Mouse (Mus musculus): ENCODE measurements at regions not wholly inside any gene's neighbourhood (a gene's known extent, or its start where the extent isn't known, plus 50 kb on each side); places are given as distances from the start of the nearest gene placed in this dataset.

GRCm38 (mm10) chr8:24215510-24216138, 510.0 kb downstream of the Adam3 start:
- no peaks in the 10 kb centered on the region for H3K36me3 ChIP-seq
- no peak overlapping the region for H3K9ac ChIP-seq
- H3K9me3 ChIP-seq: no peaks in the 10 kb centered on the region
- no peak for ATAC-seq (ENCODE audit: insufficient number of reproducible peaks, insufficient read depth, low FRiP score, low TSS enrichment)
- WGBS: 80% methylated on average over 9 of the region's 9 CpGs
- no peaks in the 10 kb centered on the region for H3K27me3 ChIP-seq
- H3K4me3 ChIP-seq: no peak overlapping the region
- no peaks in the 10 kb centered on the region for H3K4me1 ChIP-seq
- no peak overlapping the region for H3K27ac ChIP-seq
- H3K4me2 ChIP-seq (replicated peaks): no peak overlapping the region

GRCm38 (mm10) chr8:24214315-24214714, 511.3 kb downstream of the Adam3 start:
- no peak overlapping the region for H3K4me2 ChIP-seq (replicated peaks)
- H3K9ac ChIP-seq: no peak overlapping the region
- no peak overlapping the region for H3K27ac ChIP-seq
- H3K27me3 ChIP-seq: no peaks in the 10 kb centered on the region
- H3K4me1 ChIP-seq: no peaks in the 10 kb centered on the region
- H3K36me3 ChIP-seq: no peaks in the 10 kb centered on the region
- H3K4me3 ChIP-seq: no peak overlapping the region
- no peaks in the 10 kb centered on the region for H3K9me3 ChIP-seq
- ATAC-seq (ENCODE audit: insufficient number of reproducible peaks, insufficient read depth, low FRiP score, low TSS enrichment): no peak
- WGBS: 87% methylated on average over 4 of the region's 4 CpGs

- H3K4me2 ChIP-seq (replicated peaks): no peak overlapping the region
- no peaks in the 10 kb centered on the region for H3K36me3 ChIP-seq
- H3K27me3 ChIP-seq: no peaks in the 10 kb centered on the region
- no peak for ATAC-seq (ENCODE audit: insufficient number of reproducible peaks, insufficient read depth, low FRiP score, low TSS enrichment)
- no peak overlapping the region for H3K4me3 ChIP-seq
- no peaks in the 10 kb centered on the region for H3K4me1 ChIP-seq
- H3K9me3 ChIP-seq: no peaks in the 10 kb centered on the region
- no peak overlapping the region for H3K9ac ChIP-seq
- H3K27ac ChIP-seq: no peak overlapping the region
- WGBS: 91% methylated on average over 3 of the region's 3 CpGs
These were observed 513.1 kb downstream of the Adam3 start for GRCm38 (mm10) chr8:24212216-24213200.

- Histone ChIP-seq H3K27me3 (no peaks in the 10 kb centered on the region), H3K9me3 (no peaks in the 10 kb centered on the region), H3K9ac (no peak overlapping the region), H3K36me3 (no peaks in the 10 kb centered on the region), H3K4me3 (no peak overlapping the region), H3K27ac (no peak overlapping the region), H3K4me1 (no peaks in the 10 kb centered on the region), H3K4me2 (replicated peaks) (no peak overlapping the region)
- WGBS: 74% methylated on average over 1 of the region's 1 CpGs
- no peak for ATAC-seq (ENCODE audit: insufficient number of reproducible peaks, insufficient read depth, low FRiP score, low TSS enrichment)
These were observed 514.6 kb downstream of the Adam3 start for GRCm38 (mm10) chr8:24211091-24211490.

Measured in embryonic facial prominence, embryonic 12.5 days (tissue).